Mouse (Mus musculus) megakaryocyte, embryonic 14.5 days (primary cell): ENCODE measurements around the gene Neurog1.

Experiments
- FLI1 ChIP-seq: IDR thresholded peaks from 2 replicates; pipeline ENCODE4 v1.6.1; 2012; ENCODE audit warnings: low read length, inconsistent platforms, mixed read lengths
- GATA1 ChIP-seq: IDR thresholded peaks from 3 replicates; pipeline ENCODE4 v1.6.1; 2012; ENCODE audit warnings: mixed read lengths, low read length, inconsistent platforms, borderline replicate concordance

GRCm38 (mm10) chr13:56221129-56221910 lies 30.6 kb downstream of the Neurog1 start:
- no peak for TF ChIP-seq GATA1
- no peak for TF ChIP-seq FLI1
